Mouse (Mus musculus): ENCODE results near the gene Camkk2.

Gene Camkk2

DNA sequence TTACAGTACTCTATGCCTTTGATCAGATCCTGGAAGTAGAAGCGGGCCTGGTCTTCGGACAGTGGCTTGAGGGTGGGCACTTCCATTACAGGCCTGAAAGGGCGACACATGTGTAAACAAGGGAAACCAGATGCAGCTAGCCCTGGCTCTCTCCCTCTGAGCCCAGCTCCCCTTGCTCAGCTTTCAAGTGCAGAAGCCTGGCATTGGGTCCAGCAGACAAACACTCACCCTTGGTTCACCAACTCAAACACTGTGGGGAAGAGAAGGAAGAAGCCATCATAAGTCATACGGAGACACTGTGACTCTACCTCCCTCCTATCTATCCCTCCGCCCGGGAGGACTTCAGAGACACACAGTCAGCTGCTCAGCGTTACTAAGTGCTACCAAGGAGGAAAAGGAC lies 31.3 kb downstream of the Camkk2 start:
- DNase-seq (ENCODE audit: low read depth in 1 of 2, low spot score in 2 of 2), result no peak

DNA sequence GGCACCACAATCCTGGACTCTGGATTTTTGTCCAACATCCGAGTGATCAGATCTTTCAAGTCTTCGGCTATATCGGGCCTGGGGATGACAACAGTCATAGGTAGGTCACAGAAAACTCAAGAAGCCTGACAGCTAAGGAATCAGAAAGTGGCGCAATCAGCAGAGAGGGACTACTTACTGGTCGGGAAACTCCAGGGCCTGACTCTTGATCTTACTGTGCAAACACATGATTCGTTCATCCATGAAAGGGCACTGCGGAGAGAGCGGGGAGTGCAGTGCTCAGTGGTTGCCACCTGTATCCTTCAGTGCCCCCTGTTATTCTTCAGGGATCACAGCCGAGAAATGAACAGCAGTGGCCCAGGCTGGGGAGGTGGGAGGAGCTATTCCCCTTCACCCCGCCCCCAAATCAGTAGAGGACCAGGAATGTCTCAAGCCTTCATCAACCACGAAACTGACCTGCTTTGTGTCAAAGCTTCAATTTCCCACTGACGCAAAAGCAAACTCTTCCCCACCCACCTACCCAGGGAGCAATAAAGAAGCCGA lies 35.3 kb downstream of the Camkk2 start:
- no peak for DNase-seq (ENCODE audit: low read depth in 1 of 2, low spot score in 2 of 2)

DNA sequence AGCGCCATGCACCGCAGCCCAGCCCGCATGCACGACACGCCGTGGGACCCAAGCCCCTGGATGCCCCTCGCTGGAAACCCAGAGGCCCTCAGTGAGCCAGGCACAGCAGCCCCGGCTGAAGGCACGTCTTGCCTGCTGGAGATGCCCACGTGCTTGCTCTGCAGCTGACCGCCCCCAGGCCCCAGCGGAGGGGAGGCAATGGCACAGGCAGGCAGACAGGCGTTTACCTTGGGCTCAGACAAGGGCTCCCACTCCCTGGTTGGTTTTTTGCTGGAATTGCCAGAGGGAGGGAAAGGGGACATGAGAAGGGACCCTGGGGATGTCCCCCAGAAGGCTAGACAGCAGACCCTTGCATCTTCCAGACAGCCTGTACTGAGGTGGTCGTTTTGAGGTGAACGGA lies 42.4 kb downstream of the Camkk2 start:
- no peak for DNase-seq (ENCODE audit: low read depth in 1 of 2, low spot score in 2 of 2)

DNA sequence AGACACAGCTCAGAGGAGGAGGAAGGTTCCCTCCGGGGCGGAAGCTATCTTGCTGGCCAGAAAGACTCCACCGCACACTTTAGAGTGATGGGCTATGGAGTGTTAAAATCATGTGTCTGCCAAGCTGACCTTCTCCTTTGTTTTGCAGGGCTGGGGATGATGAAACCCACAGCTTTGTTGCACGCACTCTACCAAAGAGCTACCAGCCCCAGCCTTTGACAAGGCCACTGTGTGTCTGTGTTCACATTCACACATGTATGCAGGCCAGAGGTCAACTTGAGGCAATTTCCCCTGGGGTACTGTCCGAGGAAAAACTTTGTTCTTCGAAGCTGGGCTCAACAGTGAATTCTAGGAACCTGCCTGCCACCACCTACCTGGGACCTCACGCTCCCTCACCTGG lies 43.4 kb downstream of the Camkk2 start:
- DNase-seq (ENCODE audit: low read depth in 1 of 2, low spot score in 2 of 2), result no peak

DNA sequence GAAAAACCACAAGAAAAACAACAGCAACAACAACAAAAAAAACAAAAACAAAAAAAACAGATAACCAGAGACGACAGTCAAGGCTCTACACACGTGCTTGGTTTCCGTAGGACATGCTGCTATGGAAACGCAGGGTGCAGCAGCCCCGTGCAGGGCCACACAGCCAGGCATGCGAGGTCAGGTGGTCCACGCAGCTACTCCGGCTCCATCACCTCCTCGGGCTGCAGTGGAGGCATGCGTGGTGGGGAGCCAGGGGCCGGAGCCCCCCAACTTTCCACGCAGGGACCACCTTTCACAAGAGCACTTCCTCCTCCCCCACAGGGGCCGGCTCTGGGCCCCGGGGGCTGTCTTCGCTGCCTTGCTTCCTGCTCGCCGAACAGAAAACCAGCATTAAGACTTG lies 45.3 kb downstream of the Camkk2 start:
- DNase-seq (ENCODE audit: low read depth in 1 of 2, low spot score in 2 of 2), result no peak

DNA sequence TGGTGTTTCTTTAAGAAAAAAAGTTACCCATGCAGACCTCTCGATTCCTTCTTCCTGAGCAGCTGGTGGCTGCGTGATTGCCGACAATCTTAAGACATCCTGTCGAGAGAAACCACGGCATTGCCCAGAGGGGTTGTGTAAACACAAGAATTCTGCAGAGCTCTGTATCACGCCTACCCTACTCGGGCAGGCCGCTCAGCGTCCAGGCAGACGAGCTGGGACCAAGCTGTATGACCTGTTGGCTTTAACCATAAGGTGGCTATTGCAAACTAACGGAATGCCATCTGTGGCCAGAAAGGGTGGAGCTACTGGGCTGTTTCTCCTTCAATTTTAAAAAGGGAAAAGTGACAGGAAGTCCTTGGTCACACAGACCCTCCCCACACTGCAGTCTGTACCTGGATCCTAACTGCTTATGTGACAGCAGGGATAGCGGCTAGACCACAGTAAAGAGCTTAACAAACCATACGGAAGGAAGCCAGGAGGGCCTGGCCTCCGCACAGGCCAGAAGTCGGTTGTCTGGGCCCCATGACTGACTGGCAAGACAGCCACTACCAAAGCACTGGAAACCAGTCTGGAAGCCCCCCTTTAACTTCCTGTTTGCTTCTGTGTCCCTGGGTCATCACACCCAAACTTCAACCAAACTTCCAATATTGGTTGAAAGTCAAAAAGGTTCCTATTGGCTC lies 47.1 kb downstream of the Camkk2 start:
- no peak for DNase-seq (ENCODE audit: low read depth in 1 of 2, low spot score in 2 of 2)

DNA sequence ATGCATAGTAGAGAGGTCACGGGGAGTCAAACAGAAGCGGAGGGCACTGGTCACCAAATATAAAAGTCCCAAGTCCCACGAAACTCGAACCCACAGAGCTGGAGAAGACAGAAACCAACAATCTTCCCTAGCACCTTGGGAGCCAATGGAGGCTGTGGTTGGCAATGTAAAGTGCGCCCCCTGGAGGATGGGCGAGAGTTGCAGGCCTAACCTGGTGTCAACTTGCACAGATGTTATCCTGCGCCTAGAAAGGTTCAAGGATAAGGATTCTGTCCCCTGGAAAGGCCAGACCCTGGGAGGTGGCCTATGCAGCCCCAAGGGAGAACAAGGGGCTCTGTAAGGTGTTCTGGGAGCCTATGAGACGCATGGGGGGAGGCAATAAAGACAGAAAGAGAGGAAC lies 47.9 kb downstream of the Camkk2 start:
- peak; percentile 21 to 54 for DNase-seq (ENCODE audit: low read depth in 1 of 2, low spot score in 2 of 2)

DNA sequence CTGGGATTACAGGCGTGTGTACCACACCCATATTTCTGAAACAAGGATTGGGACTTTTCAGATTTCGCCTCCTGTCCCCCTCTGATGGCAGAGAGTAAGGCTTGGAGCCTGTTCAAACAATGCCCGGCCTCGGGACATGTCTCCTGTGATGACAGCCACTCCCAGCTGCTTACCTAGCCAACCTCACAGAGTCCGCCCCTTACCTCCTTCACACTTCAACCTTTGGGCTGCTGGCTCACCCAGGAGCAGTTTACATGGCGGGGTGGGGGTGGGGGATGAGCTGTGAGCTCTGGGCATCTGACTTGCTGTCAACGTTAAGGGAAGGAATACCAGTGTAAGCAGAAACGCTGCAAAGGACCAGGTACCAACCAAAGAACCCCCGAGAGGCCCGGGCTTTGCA lies 48.4 kb downstream of the Camkk2 start:
- no peak for DNase-seq (ENCODE audit: low read depth in 1 of 2, low spot score in 2 of 2)

DNA sequence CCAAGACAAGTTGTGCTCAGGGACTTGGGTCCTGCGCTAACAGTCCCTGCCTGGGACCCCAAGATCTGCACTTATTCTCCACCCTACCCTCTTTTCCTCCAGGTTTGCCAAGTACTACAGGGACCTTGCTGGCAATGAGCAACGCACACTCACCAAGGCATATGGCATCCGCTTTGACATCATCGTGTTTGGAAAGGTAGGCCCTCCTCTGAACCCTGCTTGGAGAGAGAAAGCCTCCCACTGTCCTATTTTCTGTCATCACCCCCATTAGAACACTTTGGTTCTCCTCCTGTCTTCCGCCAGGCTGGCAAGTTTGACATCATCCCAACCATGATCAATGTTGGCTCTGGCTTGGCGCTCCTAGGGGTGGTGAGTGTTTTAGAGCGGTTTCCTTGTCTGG lies 52.1 kb downstream of the Camkk2 start:
- no peak for DNase-seq (ENCODE audit: low read depth in 1 of 2, low spot score in 2 of 2)

DNA sequence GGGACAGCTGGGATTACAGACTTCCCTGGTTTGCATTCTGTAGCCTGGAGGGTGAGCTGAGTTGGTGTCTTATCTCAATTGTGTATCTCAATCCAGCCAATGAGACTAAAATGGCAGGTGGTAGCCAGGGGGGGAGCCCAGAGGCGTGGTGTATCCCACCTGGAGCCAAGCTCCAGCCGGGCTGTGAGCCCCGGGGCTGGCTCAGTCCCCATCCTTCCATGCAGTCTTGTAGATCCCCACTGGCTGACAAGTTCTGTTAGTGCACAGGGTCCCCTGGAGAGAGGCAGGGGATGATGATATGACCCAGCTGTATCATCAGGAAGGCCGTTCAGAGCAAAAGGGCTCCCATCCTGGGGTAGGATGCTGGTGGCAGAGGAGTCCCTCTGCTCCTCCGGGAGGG lies 52.6 kb downstream of the Camkk2 start:
- DNase-seq (ENCODE audit: low read depth in 1 of 2, low spot score in 2 of 2), result no peak

DNA sequence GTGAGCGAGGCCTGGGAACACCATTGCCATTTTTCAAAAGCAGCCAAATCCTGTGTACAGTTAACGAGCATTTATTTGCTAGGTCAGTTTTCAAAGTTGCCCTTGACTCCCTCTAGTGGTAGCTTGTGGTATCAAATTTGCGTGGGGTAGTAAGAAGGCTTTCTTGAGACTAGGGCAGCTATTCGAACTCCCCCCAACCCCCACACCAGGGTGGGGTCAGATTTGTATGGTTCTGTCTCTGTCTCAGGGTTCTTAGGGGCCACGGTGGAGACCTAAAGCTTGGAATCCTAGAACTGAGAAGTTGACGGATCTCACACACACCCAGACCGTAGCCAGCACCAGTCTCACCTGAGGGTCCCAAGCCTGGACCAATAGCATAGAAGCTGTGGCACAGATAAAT lies 53.1 kb downstream of the Camkk2 start:
- peak in 1 of 2 experiments; percentile 46 for DNase-seq (ENCODE audit: low read depth in 1 of 2, low spot score in 2 of 2)

DNA sequence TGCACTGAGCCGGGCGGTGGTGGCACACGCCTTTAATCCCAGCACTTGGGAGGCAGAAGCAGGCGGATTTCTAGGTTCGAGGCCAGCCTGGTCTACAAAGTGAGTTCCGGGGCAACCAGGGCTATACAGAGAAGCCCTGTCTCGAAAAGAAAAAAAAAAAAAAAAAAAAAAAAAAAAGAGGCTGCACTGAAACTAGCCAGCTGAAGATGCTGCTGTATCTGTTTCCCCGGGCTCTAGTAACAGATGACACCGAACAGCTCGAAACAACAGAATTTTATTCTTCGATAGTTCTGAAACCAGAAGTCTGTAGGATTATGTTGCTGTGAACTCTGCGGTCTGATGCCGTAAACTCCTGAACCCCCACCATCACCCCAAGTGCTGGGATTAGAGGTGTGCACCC lies 53.8 kb downstream of the Camkk2 start:
- DNase-seq (ENCODE audit: low read depth in 1 of 2, low spot score in 2 of 2), result no peak

DNA sequence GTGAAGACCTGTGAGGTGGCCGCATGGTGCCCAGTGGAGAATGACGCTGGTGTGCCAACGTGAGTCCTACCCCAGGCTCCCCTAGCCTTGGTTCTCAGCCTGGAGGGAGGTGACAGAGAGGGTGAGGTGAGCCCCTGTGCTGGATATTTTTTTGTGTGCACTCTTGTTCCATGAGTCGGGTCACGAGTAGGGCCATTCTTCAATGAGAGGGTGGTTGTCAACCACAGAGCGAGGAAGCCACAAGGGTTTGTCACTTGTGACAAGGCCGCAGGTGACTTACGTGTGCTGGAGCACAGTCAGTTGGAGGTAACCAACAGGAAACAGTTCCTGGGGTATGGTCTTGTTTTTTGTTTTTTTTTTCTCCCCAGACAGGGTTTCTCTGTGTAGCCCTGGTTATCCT lies 60.0 kb downstream of the Camkk2 start:
- DNase-seq (ENCODE audit: low read depth in 1 of 2, low spot score in 2 of 2), result no peak

DNA sequence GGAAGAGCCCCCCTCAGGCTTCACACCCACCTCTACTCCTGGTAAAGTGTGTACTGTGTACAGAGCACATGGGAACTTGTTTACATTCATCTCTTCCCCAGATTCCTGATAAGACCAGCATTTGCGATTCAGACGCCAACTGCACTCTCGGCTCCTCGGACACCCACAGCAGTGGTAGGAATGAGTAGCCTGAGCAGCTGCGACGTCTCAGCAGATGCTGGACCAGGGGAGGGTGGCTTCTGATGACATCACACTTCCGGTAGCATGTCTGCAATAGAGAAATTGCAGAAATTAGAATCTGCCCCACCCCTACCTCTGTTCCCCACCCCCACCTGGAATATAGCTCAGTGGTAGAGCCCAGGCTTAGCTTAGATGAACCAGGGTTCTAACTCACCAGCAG lies 60.8 kb downstream of the Camkk2 start:
- DNase-seq (ENCODE audit: low read depth in 1 of 2, low spot score in 2 of 2), result no peak

DNA sequence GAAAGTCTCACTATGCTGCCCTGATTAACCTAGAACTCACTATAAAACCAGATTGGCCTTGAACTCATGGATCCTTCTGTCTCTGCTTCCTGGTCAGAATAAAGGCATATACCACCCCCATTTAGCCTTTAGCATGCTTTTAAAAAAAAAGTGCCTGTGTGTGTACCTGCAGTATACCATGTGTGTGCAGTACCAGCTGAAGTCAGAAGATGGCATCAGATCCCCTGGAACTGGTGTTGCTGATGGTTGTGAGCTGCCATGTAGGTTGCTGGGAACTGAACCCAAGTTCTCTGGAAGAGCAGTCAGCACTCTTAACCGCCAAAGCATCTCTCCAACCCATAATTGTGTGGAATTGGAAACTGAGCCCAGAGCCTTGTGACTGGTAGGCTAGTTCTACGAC lies 62.4 kb downstream of the Camkk2 start:
- DNase-seq (ENCODE audit: low read depth in 1 of 2, low spot score in 2 of 2), result no peak

DNA sequence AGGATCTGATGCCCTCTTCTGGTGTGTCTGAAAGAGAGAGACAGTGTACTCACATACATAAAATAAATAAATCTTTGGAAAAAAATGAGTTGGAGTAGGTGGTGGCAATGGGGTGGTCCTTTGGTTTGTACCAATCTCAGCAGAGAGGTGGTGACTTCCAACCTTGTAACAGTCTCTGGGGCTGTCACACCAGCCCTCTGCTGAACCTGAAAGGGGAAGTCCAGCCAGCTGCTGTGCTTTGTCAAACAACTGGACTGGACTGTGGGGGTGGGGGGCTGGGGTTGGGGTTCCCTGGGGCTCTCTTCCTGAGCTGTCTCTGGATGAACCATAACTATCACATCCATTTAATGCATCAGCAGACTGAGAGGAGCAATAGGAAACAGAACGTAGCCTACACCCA lies 63.5 kb downstream of the Camkk2 start:
- no peak for DNase-seq (ENCODE audit: low read depth in 1 of 2, low spot score in 2 of 2)

DNA sequence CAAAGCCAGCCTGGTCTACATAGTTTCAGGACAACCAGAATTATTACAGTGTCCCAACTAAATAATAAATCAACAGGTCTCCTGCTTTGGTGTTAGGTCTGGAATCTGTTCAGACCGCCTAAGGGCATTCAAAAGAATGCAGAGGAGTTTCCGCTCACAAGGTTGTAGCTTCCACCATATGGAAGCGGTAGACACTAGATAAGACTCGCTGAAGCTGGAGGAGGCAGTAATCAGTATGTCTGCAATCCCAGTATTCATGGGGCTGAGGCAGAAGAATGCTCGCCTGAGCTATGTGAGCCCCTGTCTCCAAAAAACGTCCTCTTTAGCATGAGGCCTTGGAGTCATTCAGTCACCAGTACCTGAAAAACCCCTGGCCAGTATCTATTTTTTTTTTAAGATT lies 70.4 kb downstream of the Camkk2 start:
- DNase-seq (ENCODE audit: low read depth in 1 of 2, low spot score in 2 of 2), result no peak

DNA sequence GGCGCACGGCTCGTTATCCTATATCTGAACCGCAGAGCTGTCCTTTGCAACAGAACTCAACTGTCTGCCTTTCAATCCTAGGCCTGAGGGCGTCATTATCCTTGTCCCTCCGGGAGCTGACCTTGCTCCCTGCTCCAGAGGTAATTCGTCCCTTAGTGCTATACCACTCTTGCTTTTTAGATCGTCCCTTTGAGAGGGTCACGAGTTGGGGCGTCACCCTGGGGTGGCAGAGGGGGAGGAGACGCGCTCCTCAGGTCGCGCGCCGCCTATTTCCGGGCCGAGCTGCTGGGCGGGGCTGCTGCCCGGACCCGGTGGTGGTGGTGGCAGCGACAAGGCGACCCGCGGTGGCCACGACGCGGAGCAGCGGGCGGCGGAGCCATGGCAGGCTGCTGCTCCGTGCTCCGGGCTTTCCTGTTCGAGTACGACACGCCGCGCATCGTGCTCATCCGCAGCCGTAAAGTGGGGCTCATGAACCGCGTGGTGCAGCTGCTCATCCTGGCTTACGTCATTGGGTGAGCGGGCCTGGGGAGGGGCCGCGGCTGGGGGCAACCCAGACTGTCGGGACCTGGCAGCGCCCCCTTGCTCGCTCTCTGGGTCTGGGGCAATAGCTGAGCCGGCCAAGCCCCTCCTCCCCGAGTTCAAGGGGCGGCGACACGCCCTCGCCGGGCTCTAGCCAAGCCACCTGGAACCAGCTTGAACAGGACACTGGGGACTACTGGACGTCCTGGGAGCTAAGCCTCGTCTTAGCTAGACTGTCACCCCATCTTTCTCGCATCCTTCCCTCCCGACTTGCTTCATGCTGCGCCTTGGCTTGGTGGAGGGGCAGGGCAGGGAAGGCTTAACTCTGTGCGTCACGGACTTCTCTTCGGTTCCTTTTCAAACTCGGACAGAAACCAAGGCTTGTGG lies 71.7 kb downstream of the Camkk2 start, which contains the start of gene P2rx4:
P2rx4 (plus strand) TSS at position 269 of the 906 bp plus-strand sequence.
- DNase-seq (ENCODE audit: low read depth in 1 of 2, low spot score in 2 of 2), result peak; percentile 69 to 87

DNA sequence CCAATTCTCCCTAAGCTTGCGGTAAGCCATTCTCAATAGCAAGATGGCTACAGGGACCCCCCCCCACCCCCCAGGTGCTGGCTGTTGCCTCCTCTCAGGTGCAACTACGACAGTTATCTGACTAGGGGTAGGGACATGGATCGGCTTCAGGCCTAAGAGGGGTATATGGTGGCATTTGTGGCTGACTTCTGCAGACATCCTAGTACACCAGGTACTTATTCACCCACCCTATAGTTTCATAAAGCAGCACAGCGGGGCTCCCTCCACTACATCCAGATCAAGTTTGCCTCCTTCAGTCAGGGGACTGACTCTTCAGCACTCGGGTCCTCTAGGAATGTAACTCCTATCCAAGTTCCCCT lies 72.3 kb downstream of the Camkk2 start:
- no peak for DNase-seq (ENCODE audit: low read depth in 1 of 2, low spot score in 2 of 2)

DNA sequence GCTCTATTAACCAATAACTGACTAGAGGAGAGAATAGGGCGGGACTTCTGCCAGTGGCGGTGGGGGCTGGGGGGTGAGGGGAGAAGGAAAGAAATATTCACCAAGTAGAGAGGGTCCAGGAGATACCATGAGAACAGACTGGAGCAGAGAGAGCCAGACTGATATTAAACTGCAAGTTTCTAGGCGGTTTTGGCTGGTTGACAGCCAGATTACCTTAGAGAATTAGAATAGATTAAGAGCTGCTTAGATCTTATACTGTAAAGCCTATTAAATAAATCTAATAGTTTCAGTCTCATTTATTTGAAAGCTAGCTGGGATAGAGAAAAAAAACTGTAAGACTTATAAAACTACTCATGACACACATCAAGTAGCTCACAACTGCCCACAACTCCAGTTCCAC lies 74.0 kb downstream of the Camkk2 start:
- DNase-seq (ENCODE audit: low read depth in 1 of 2, low spot score in 2 of 2), result no peak

DNA sequence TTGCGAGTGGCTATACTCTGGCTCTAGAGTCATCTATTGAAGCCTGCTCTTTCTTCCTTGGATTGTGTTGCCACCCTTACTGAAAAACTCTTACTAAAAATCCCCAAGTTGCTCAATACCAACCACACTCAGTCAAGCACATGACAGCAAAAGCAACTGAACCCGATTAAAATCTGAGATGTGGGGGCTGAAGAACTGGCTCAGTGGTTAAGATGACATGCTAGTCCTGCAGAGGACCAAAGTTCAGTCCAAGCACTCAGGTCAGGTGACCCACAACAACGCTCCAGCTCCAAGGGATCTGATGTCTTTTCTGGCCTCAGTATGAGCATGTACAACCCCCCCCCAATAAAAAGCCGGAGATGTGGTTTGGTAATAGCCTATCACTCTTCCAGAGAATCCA lies 74.6 kb downstream of the Camkk2 start:
- DNase-seq (ENCODE audit: low read depth in 1 of 2, low spot score in 2 of 2), result no peak

DNA sequence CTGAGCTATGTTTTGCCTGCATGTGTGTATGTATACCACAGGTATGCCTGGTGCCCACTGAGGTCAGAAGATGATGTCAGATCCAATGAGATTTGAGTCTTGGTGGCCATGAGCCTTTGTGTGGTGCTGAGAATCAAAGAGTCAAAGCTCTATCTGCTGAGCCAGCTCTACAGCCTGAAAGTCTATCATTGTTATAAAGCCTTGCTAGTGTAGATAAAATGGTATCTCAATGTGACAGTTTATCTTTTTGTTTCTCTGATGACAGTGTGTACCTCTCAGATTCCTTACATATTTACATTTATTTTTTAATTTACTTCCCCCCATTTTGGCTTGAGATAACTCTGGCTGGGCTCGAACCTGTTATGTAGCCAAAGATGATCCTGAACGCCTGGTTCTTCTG lies 75.6 kb downstream of the Camkk2 start:
- DNase-seq (ENCODE audit: low read depth in 1 of 2, low spot score in 2 of 2), result no peak
